Mouse (Mus musculus) spleen, adult 2 months (tissue): Measurements from ENCODE around the gene Prss53.

Experiments
- CTCF ChIP-seq: fragments of 200-500 bp; IDR thresholded peaks from 2 replicates; pipeline ENCODE4 v1.5.1; 2011; ENCODE audit warnings: mild to moderate bottlenecking, inconsistent platforms; ENCODE audit not compliant: insufficient read depth, insufficient read length, insufficient replicate concordance; ENCODE audit errors: extremely low read depth
- POLR2A ChIP-seq: fragments of 200-500 bp; IDR thresholded peaks from 2 replicates; pipeline ENCODE4 v1.6.1; 2011; ENCODE audit warnings: low read depth, low read length, inconsistent platforms

- TF ChIP-seq CTCF, result no peak
- no peak for TF ChIP-seq POLR2A
Measured at GRCm38 (mm10) chr7:127930636-127931035, 39.9 kb upstream of the Prss53 start.
